Mouse (Mus musculus) ES-E14 (cell line): ENCODE data around the gene Prkcb. TPM values are rescaled to one million over a fixed set of nuclear protein-coding genes. Genes with fewer than 3 reads are reported as not detected.

Experiments used
- DNase-seq: peaks from one replicate; pipeline ENCODE4 v3.0.0-alpha.2; 2013; ENCODE audit warnings: low read depth, low spot score
- H3K27ac ChIP-seq: 2 replicates; pipeline ENCODE4 v1.5.1; 2012; ENCODE audit warnings: low read depth, mild to moderate bottlenecking, low read length, moderate library complexity, mixed read lengths; ENCODE audit not compliant: poor library complexity, insufficient read depth, severe bottlenecking
- H3K36me3 ChIP-seq: 2 replicates; pipeline ENCODE4 v1.6.1; 2012; ENCODE audit warnings: mild to moderate bottlenecking, low read length, moderate library complexity, mixed read lengths; ENCODE audit not compliant: control insufficient read depth, poor library complexity, insufficient read depth, severe bottlenecking
- H3K4me1 ChIP-seq, 2 experiments: fragments of 150-350 bp in 1 of 2; sonication (generic) in 1 of 2; 2 replicates each; pipeline ENCODE4 v1.6.1; 2012; ENCODE audit warnings: low read length in 2 of 2, mild to moderate bottlenecking in 1 of 2, mixed read lengths in 1 of 2; ENCODE audit not compliant: control insufficient read depth in 2 of 2, insufficient read depth in 2 of 2, poor library complexity in 1 of 2
- H3K4me3 ChIP-seq, 2 experiments: fragments of 150-350 bp in 1 of 2; sonication (generic) in 1 of 2; 2 replicates each; pipeline ENCODE4 v1.5.1; 2012; ENCODE audit warnings: low read length in 2 of 2, low read depth in 1 of 2, mild to moderate bottlenecking in 1 of 2, mixed read lengths in 1 of 2; ENCODE audit not compliant: insufficient read depth in 1 of 2, poor library complexity in 1 of 2, severe bottlenecking in 1 of 2
- H3K9ac ChIP-seq: 2 replicates; pipeline ENCODE4 v1.6.1; 2012; ENCODE audit warnings: low read depth, mild to moderate bottlenecking, low read length, mixed read lengths; ENCODE audit not compliant: poor library complexity, insufficient read depth, severe bottlenecking
- H3K9me3 ChIP-seq: fragments of 150-350 bp; sonication (generic); 2 replicates; pipeline ENCODE4 v1.6.1; 2012; ENCODE audit warnings: low read depth, mild to moderate bottlenecking, low read length; ENCODE audit not compliant: control insufficient read depth, insufficient read depth
- CHD2 ChIP-seq: IDR thresholded peaks from 2 replicates; pipeline ENCODE4 v1.6.1; 2014; ENCODE audit warnings: mild to moderate bottlenecking, low read depth, low read length, inconsistent platforms
- HCFC1 ChIP-seq: IDR thresholded peaks from 2 replicates; pipeline ENCODE4 v1.6.1; 2012; ENCODE audit warnings: low read length, inconsistent platforms, borderline replicate concordance; ENCODE audit not compliant: insufficient read depth
- MAFK ChIP-seq: IDR thresholded peaks from 2 replicates; pipeline ENCODE4 v1.6.1; 2014; ENCODE audit warnings: mild to moderate bottlenecking, low read depth, low read length, inconsistent platforms; ENCODE audit not compliant: insufficient read depth
- ZC3H11A ChIP-seq: IDR thresholded peaks from 2 replicates; pipeline ENCODE4 v1.6.1; 2012; ENCODE audit warnings: low read depth, mild to moderate bottlenecking, inconsistent platforms, low read length, borderline replicate concordance
- ZNF384 ChIP-seq: IDR thresholded peaks from 2 replicates; pipeline ENCODE4 v1.6.1; 2012; ENCODE audit warnings: low read depth, low read length, inconsistent platforms
- in situ Hi-C, 2 experiments: fragments of 600-800 bp; cut with MboI; formaldehyde crosslinking; loops; one replicate each; pipeline ENCODE4 v1.15.1; 2025; ENCODE audit warnings: low sequenced_read_pairs in 2 of 2, inconsistent platforms in 1 of 2; ENCODE audit not compliant: unreplicated experiment in 2 of 2
- total RNA-seq: library from RNA; depleted of rRNA; stranded (reverse); fragments of 300-350 nt; gene quantifications from 2 replicates; pipeline ENCODE4 v1.2.3, GENCODE M21; 2012

Gene Prkcb
- total RNA-seq, 1 experiment, result 6.1 TPM

DNA sequence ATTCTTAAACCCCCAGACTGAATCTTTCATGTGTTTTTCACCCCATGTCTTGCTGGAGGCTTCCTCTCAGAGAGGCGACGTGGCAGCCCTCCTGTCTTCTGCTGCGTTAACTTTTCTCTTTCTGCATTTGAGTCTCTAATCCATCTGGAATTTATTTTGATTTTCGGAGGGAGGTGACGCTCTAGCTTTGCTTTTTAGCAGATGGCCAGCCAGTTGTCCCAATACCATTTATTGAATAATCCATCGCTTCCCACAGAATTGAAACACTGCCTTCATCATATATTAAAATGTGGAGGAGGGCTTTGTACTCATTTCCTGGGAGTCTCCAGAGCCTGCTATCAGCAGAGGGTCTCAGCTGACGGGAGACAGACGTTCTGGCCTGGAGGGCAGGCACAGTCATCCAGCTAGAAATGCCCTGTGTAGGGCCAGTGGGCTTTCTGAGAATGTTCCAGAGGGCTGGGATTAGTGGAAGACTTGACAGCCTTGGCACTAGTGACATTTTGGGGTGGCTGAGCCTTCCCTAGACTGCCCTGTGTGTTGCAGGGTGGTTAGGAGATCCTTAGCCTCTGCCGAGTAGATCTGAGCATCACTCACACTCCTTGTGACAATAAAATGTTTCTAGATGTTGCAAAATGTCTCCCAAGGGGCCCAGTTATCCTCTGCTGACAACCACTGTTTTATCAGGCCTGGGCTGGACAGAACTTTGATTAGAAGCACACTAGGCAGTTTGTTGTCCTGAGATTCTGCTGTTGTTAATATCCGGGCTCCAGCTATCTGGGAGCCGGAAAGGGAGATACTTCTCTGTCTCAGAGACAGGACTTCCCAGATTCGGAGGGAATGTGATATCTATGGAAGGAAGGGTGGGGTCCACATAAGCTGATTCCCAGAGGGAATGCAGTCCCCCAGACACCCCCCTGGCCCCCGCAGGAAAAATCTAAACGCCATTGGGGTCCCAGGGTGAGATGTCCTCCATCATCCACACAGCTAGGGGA, 58.0 kb downstream of the Prkcb start:
- DNase-seq, result no peak

GRCm38 (mm10) chr7:122347433-122347832, 58.9 kb downstream of the Prkcb start:
- H3K27ac ChIP-seq, result no peak overlapping the region
- no peaks in the 10 kb centered on the region for H3K4me1 ChIP-seq
- no peaks in the 10 kb centered on the region for H3K9me3 ChIP-seq
- TF ChIP-seq HCFC1 (no peak), MAFK (no peak), ZC3H11A (no peak), CHD2 (no peak)
- no peak for DNase-seq
- in situ Hi-C loops, result no loop called here
- H3K9ac ChIP-seq, result no peak overlapping the region
- no peak overlapping the region for H3K4me3 ChIP-seq
- H3K36me3 ChIP-seq, result no peaks in the 10 kb centered on the region

More for the DNA sequence above, 58.0 kb downstream of the Prkcb start:
- H3K27ac ChIP-seq, result no peak overlapping the region
- in situ Hi-C loops, result no loop called here
- no peak for TF ChIP-seq HCFC1
- no peak for TF ChIP-seq ZNF384
- TF ChIP-seq MAFK, result no peak
- TF ChIP-seq CHD2, result no peak
- no peak for TF ChIP-seq ZC3H11A
- H3K4me3 ChIP-seq, result no peak overlapping the region
- H3K36me3 ChIP-seq, result no peaks in the 10 kb centered on the region
- no peak overlapping the region for H3K9ac ChIP-seq
- H3K9me3 ChIP-seq, result no peaks in the 10 kb centered on the region
- H3K4me1 ChIP-seq, result no peaks in the 10 kb centered on the region

DNA sequence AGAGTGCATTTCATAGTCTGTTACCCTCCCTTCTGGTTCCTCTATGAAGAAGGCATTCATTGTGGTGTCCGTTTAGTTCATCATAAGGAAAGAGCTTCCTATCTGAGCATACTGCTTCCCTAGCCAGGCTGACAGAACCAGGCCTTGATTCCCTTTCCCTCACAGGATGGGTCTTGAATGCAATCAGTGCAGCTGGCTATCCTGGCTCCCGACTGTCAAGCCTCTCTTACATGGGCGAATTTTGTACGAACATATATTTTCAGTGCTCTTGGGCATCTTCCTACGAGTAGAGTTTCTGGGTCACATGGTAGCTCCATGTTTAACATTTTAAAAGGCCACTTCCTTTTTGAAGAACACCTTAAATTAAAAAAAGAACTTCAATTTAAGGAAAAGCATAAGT, 61.4 kb downstream of the Prkcb start:
- Histone ChIP-seq H3K9me3 (no peaks in the 10 kb centered on the region), H3K36me3 (no peaks in the 10 kb centered on the region), H3K4me3 (no peak overlapping the region), H3K4me1 (no peaks in the 10 kb centered on the region), H3K27ac (no peak overlapping the region), H3K9ac (no peak overlapping the region)
- TF ChIP-seq HCFC1 (no peak), ZNF384 (no peak), MAFK (no peak), CHD2 (no peak), ZC3H11A (no peak)
- in situ Hi-C loops, result no loop called here
- no peak for DNase-seq

DNA sequence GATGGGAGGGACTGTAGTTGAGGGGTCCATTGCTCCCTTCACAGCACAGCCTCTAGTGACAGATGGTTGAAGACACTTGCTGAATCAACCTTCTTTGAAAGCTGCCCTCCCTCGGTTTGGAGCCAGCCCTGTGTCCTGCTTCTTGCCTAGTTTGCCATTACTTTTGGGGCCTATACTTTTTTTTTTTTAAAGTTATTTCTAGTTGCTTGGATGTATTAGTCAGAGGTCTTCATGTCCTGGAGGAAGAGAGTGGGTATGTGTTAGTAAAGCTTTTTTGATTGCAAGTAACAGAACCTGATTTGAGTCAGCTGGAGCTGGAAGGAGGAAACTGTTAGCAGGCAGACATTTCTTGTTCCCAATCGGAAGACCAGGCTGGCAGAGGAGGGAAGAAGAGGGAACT, 62.2 kb downstream of the Prkcb start:
- DNase-seq, result no peak
- TF ChIP-seq ZNF384 (no peak), CHD2 (no peak), HCFC1 (no peak), ZC3H11A (no peak), MAFK (no peak)
- no peak overlapping the region for H3K4me3 ChIP-seq
- no peaks in the 10 kb centered on the region for H3K36me3 ChIP-seq
- in situ Hi-C loops, result no loop called here
- no peaks in the 10 kb centered on the region for H3K9me3 ChIP-seq
- H3K27ac ChIP-seq, result no peak overlapping the region
- no peaks in the 10 kb centered on the region for H3K4me1 ChIP-seq
- H3K9ac ChIP-seq, result no peak overlapping the region
